Mouse (Mus musculus): ENCODE measurements around the gene 4930415O20Rik. TPM values are rescaled to one million over a fixed set of nuclear protein-coding genes. Genes with fewer than 3 reads are reported as not detected.

4930415O20Rik gene
- polyA plus RNA-seq, 1 experiment from 2014 or later = not detected

- Histone ChIP-seq H3K4me3 (ENCODE audit: low read depth, low read length) (peak overlapping the region; percentile 82), H3K9me3 (ENCODE audit: control insufficient read depth, low read length) (no peaks in the 10 kb centered on the region), H3K9ac (ENCODE audit: low read length) (peak overlapping the region; percentile 94), H3K4me2 (ENCODE audit: low read depth) (peak overlapping the region; percentile 96), H3K4me1 (ENCODE audit: control insufficient read depth, insufficient read depth, low read length) (peaks cover 35% of the 10 kb centered on the region), H3K27me3 (ENCODE audit: control insufficient read depth, insufficient read depth, low read length) (peaks cover 36% of the 10 kb centered on the region), H3K27ac (ENCODE audit: low read depth, low read length) (peak overlapping the region; percentile 91), H3K36me3 (ENCODE audit: control insufficient read depth, insufficient read depth, low read length) (no peaks in the 10 kb centered on the region)
- under 1% methylated on average over 60 of the region's 65 CpGs for WGBS
- DNase-seq (ENCODE audit: low spot score) (peak; percentile 91), ATAC-seq (ENCODE audit: insufficient read depth, low FRiP score, low TSS enrichment) (peak; percentile 75)
These were observed 63.8 kb downstream of the 4930415O20Rik start for GRCm38 (mm10) chr15:98634541-98635081.

- under 1% methylated on average over 21 of the region's 21 CpGs for WGBS
- DNase-seq (ENCODE audit: low spot score) (peak; percentile 58), ATAC-seq (ENCODE audit: insufficient read depth, low FRiP score, low TSS enrichment) (no peak)
- Histone ChIP-seq H3K4me2 (ENCODE audit: low read depth) (peak overlapping the region; percentile 96), H3K27ac (ENCODE audit: low read depth, low read length) (peak overlapping the region; percentile 91; the same call in 1 of the 2 replicates), H3K27me3 (ENCODE audit: control insufficient read depth, insufficient read depth, low read length) (peaks cover 35% of the 10 kb centered on the region), H3K4me1 (ENCODE audit: control insufficient read depth, insufficient read depth, low read length) (peaks cover 35% of the 10 kb centered on the region), H3K9me3 (ENCODE audit: control insufficient read depth, low read length) (no peaks in the 10 kb centered on the region), H3K36me3 (ENCODE audit: control insufficient read depth, insufficient read depth, low read length) (no peaks in the 10 kb centered on the region), H3K4me3 (ENCODE audit: low read depth, low read length) (peak overlapping the region; percentile 82), H3K9ac (ENCODE audit: low read length) (peak overlapping the region; percentile 94)
These were observed 64.6 kb downstream of the 4930415O20Rik start for GRCm38 (mm10) chr15:98635291-98635841.

GRCm38 (mm10) chr15:98636517-98636916 lies 65.7 kb downstream of the 4930415O20Rik start:
- DNase-seq (ENCODE audit: low spot score) (no peak), ATAC-seq (ENCODE audit: insufficient read depth, low FRiP score, low TSS enrichment) (no peak)
- peaks cover 24% of the 10 kb centered on the region for H3K27me3 ChIP-seq (ENCODE audit: control insufficient read depth, insufficient read depth, low read length)
- H3K36me3 ChIP-seq (ENCODE audit: control insufficient read depth, insufficient read depth, low read length) = 0 out of 2 replicates have a peak, but pooled peaks cover 4% of the 10 kb centered on the region
- peak overlapping the region; percentile 94; the same call in 1 of the 2 replicates for H3K9ac ChIP-seq (ENCODE audit: low read length)
- WGBS = 44% methylated on average over 4 of the region's 5 CpGs
- peaks cover 34% of the 10 kb centered on the region for H3K4me1 ChIP-seq (ENCODE audit: control insufficient read depth, insufficient read depth, low read length)
- no peak overlapping the region for H3K27ac ChIP-seq (ENCODE audit: low read depth, low read length)
- H3K4me3 ChIP-seq (ENCODE audit: low read depth, low read length) = peak overlapping the region; percentile 82; the same call in 1 of the 2 replicates
- H3K9me3 ChIP-seq (ENCODE audit: control insufficient read depth, low read length) = no peaks in the 10 kb centered on the region
- H3K4me2 ChIP-seq (ENCODE audit: low read depth) = peak overlapping the region; percentile 96

GRCm38 (mm10) chr15:98637155-98637554 lies 66.4 kb downstream of the 4930415O20Rik start:
- H3K4me2 ChIP-seq (ENCODE audit: low read depth) = peak overlapping the region; percentile 2; the same call in 1 of the 2 replicates
- H3K9ac ChIP-seq (ENCODE audit: low read length) = no peak overlapping the region
- H3K27ac ChIP-seq (ENCODE audit: low read depth, low read length) = no peak overlapping the region
- H3K4me1 ChIP-seq (ENCODE audit: control insufficient read depth, insufficient read depth, low read length) = peaks cover 30% of the 10 kb centered on the region
- H3K9me3 ChIP-seq (ENCODE audit: control insufficient read depth, low read length) = no peaks in the 10 kb centered on the region
- WGBS = 30% methylated on average over 3 of the region's 3 CpGs
- no peak for DNase-seq (ENCODE audit: low spot score)
- H3K4me3 ChIP-seq (ENCODE audit: low read depth, low read length) = no peak overlapping the region
- H3K36me3 ChIP-seq (ENCODE audit: control insufficient read depth, insufficient read depth, low read length) = peaks cover 4% of the 10 kb centered on the region; the same call in 1 of the 2 replicates
- ATAC-seq (ENCODE audit: insufficient read depth, low FRiP score, low TSS enrichment) = no peak
- peaks cover 23% of the 10 kb centered on the region for H3K27me3 ChIP-seq (ENCODE audit: control insufficient read depth, insufficient read depth, low read length)

Other genes with a start within 250 kb of the 4930415O20Rik start
- not detected in 2 replicates for gene Olfr284, start 230.0 kb upstream of the 4930415O20Rik start, polyA plus RNA-seq (2014; fragmentation: Nextera tagmentation; extraction: Ambion mirVana)
- not detected in 2 replicates for gene Olfr283, start 190.1 kb upstream of the 4930415O20Rik start, polyA plus RNA-seq (2014; fragmentation: Nextera tagmentation; extraction: Ambion mirVana)
- gene Olfr282, start 139.8 kb upstream of the 4930415O20Rik start, polyA plus RNA-seq (2014; fragmentation: Nextera tagmentation; extraction: Ambion mirVana) = not detected in 2 replicates
- not detected in 2 replicates for gene Olfr281, start 118.4 kb upstream of the 4930415O20Rik start, polyA plus RNA-seq (2014; fragmentation: Nextera tagmentation; extraction: Ambion mirVana)
- not detected in 2 replicates for gene OR5BS1P, start 101.1 kb upstream of the 4930415O20Rik start, polyA plus RNA-seq (2014; fragmentation: Nextera tagmentation; extraction: Ambion mirVana)
- 0.45 TPM in 1 of 2 replicates, not detected in the other for gene Lalba, start 88.3 kb upstream of the 4930415O20Rik start, polyA plus RNA-seq (2014; fragmentation: Nextera tagmentation; extraction: Ambion mirVana)
- gene Olfr279, start 78.6 kb upstream of the 4930415O20Rik start, polyA plus RNA-seq (2014; fragmentation: Nextera tagmentation; extraction: Ambion mirVana) = not detected in 2 replicates
- 142 and 143 TPM in 2 replicates for gene Kansl2, start 36.7 kb upstream of the 4930415O20Rik start, polyA plus RNA-seq (2014; fragmentation: Nextera tagmentation; extraction: Ambion mirVana)
- gene Ccnt1, start 81 bp upstream of the 4930415O20Rik start, polyA plus RNA-seq (2014; fragmentation: Nextera tagmentation; extraction: Ambion mirVana) = 62.2 and 65.6 TPM in 2 replicates
- 11.4 and 12.7 TPM in 2 replicates for gene Adcy6, start 39.1 kb downstream of the 4930415O20Rik start, polyA plus RNA-seq (2014; fragmentation: Nextera tagmentation; extraction: Ambion mirVana)
- gene Cacnb3, start 59.8 kb downstream of the 4930415O20Rik start, polyA plus RNA-seq (2014; fragmentation: Nextera tagmentation; extraction: Ambion mirVana) = 57.4 and 58.4 TPM in 2 replicates
- gene Ddx23, start 91.9 kb downstream of the 4930415O20Rik start, polyA plus RNA-seq (2014; fragmentation: Nextera tagmentation; extraction: Ambion mirVana) = 19.5 and 24.1 TPM in 2 replicates
- gene Rnd1, start 106.5 kb downstream of the 4930415O20Rik start, polyA plus RNA-seq (2014; fragmentation: Nextera tagmentation; extraction: Ambion mirVana) = 5.2 and 5.3 TPM in 2 replicates
- 0.70 and 0.96 TPM in 2 replicates for gene Ccdc65, start 137.2 kb downstream of the 4930415O20Rik start, polyA plus RNA-seq (2014; fragmentation: Nextera tagmentation; extraction: Ambion mirVana)
- 12.1 and 12.6 TPM in 2 replicates for gene Fkbp11, start 157.2 kb downstream of the 4930415O20Rik start, polyA plus RNA-seq (2014; fragmentation: Nextera tagmentation; extraction: Ambion mirVana)
- gene Arf3, start 192.2 kb downstream of the 4930415O20Rik start, polyA plus RNA-seq (2014; fragmentation: Nextera tagmentation; extraction: Ambion mirVana) = 42.0 and 44.0 TPM in 2 replicates
- gene Wnt10b, start 207.1 kb downstream of the 4930415O20Rik start, polyA plus RNA-seq (2014; fragmentation: Nextera tagmentation; extraction: Ambion mirVana) = 0.51 and 0.95 TPM in 2 replicates
- 11.8 and 12.9 TPM in 2 replicates for gene Wnt1, start 218.9 kb downstream of the 4930415O20Rik start, polyA plus RNA-seq (2014; fragmentation: Nextera tagmentation; extraction: Ambion mirVana)
- 0.48 and 0.78 TPM in 2 replicates for gene Ddn, start 238.5 kb downstream of the 4930415O20Rik start, polyA plus RNA-seq (2014; fragmentation: Nextera tagmentation; extraction: Ambion mirVana)

Data from neural tube, embryonic 11.5 days (tissue).